Mouse (Mus musculus) embryonic facial prominence, embryonic 11.5 days (tissue): ENCODE data around the gene Crnkl1. TPM values are rescaled to one million over a fixed set of nuclear protein-coding genes. Genes with fewer than 3 reads are reported as not detected.

Source experiments
- ATAC-seq: fragments of 200-750 bp; cut with Nextera tagmentation; replicated peaks from 2 replicates; pipeline ENCODE4 v1.8.0; 2017; ENCODE audit warnings: low read depth; ENCODE audit not compliant: insufficient number of reproducible peaks, low FRiP score, low TSS enrichment
- DNase-seq: peaks from one replicate; pipeline ENCODE4 v3.0.0-alpha.2; 2015; ENCODE audit warnings: low spot score
- H3K27ac ChIP-seq: fragments of 300-500 bp; sonication (generic); replicated peaks from 2 replicates; pipeline ENCODE4 v1.5.1; 2014; ENCODE audit warnings: mild to moderate bottlenecking, low read depth, low read length, control low read depth
- H3K27me3 ChIP-seq: fragments of 300-500 bp; sonication (generic); 2 replicates; pipeline ENCODE4 v1.6.1; 2014; ENCODE audit warnings: mild to moderate bottlenecking, low read length, moderate library complexity, mixed read lengths; ENCODE audit not compliant: control insufficient read depth, insufficient read depth
- H3K36me3 ChIP-seq: fragments of 300-500 bp; sonication (generic); replicated peaks from 2 replicates; pipeline ENCODE4 v1.6.1; 2014; ENCODE audit warnings: low read depth, mild to moderate bottlenecking, low read length, moderate library complexity, mixed read lengths; ENCODE audit not compliant: control insufficient read depth, insufficient read depth
- H3K4me1 ChIP-seq: fragments of 300-500 bp; sonication (generic); 2 replicates; pipeline ENCODE4 v1.6.1; 2014; ENCODE audit warnings: low read length, mixed read lengths; ENCODE audit not compliant: control insufficient read depth, insufficient read depth
- H3K4me2 ChIP-seq: fragments of 300-500 bp; sonication (generic); 2 replicates; pipeline ENCODE4 v1.6.1; 2014; ENCODE audit warnings: low read depth, mild to moderate bottlenecking, control low read depth, low read length, moderate library complexity
- H3K4me3 ChIP-seq: fragments of 300-500 bp; sonication (generic); 2 replicates; pipeline ENCODE4 v1.5.1; 2014; ENCODE audit warnings: low read depth, low read length, control low read depth
- H3K9ac ChIP-seq: fragments of 300-500 bp; sonication (generic); replicated peaks from 2 replicates; pipeline ENCODE4 v1.6.1; 2014; ENCODE audit warnings: mild to moderate bottlenecking, control low read depth, low read length
- H3K9me3 ChIP-seq: fragments of 300-500 bp; sonication (generic); replicated peaks from 2 replicates; pipeline ENCODE4 v1.6.1; 2016; ENCODE audit warnings: mild to moderate bottlenecking, low read length, inconsistent platforms, mixed read lengths; ENCODE audit not compliant: control insufficient read depth
- WGBS: fragments of 180-500 bp; shearing (Covaris S2); extraction: QIAGEN DNeasy Blood & Tissue Kit; methylation state at CpG from one replicate; pipeline ENCODE4 v1.1.7; 2014; 5-methylcytosine and 5-hydroxymethylcytosine counted together
- polyA plus RNA-seq: library from polyadenylated mRNA; unstranded; fragments of >200 nt; fragmentation: Nextera tagmentation; extraction: Ambion mirVana; gene quantifications from 2 replicates; pipeline ENCODE4 v1.2.1, GENCODE M21; 2014

Gene Crnkl1
- 49.2 and 50.6 TPM in 2 replicates for polyA plus RNA-seq

- Histone ChIP-seq H3K4me1 (no peaks in the 10 kb centered on the region), H3K27me3 (no peaks in the 10 kb centered on the region), H3K9me3 (no peaks in the 10 kb centered on the region), H3K9ac (peak within 1 kb of the TSS; percentile 43), H3K27ac (no peak within 1 kb of the TSS), H3K4me2 (peak within 1 kb of the TSS; percentile 61), H3K36me3 (no peaks in the 10 kb centered on the region), H3K4me3 (peak within 1 kb of the TSS; percentile 70)
- DNase-seq (peak; percentile 99), ATAC-seq (peak; percentile 96)
- WGBS, result under 1% methylated on average over 61 of the region's 61 CpGs
Measured at GRCm38 (mm10) chr2:145934339-145935231, at the start of gene Crnkl1, which contains the start of gene Cfap61. Gene Crnkl1 (minus strand): TSS chr2:145935014. Gene Cfap61 (plus strand): TSS chr2:145934784.

GRCm38 (mm10) chr2:145982317-145983045 lies 47.7 kb upstream of the Crnkl1 start:
- H3K4me2 ChIP-seq, result no peak overlapping the region
- no peak overlapping the region for H3K27ac ChIP-seq
- no peaks in the 10 kb centered on the region for H3K36me3 ChIP-seq
- no peaks in the 10 kb centered on the region for H3K9me3 ChIP-seq
- WGBS, result 63% methylated on average over 9 of the region's 9 CpGs
- no peaks in the 10 kb centered on the region for H3K27me3 ChIP-seq
- DNase-seq, result no peak
- ATAC-seq, result no peak
- H3K4me1 ChIP-seq, result no peaks in the 10 kb centered on the region
- H3K4me3 ChIP-seq, result no peak overlapping the region
- no peak overlapping the region for H3K9ac ChIP-seq

GRCm38 (mm10) chr2:145981699-145982112 lies 46.9 kb upstream of the Crnkl1 start:
- H3K4me1 ChIP-seq, result no peaks in the 10 kb centered on the region
- H3K27ac ChIP-seq, result no peak overlapping the region
- WGBS, result 14% methylated on average over 6 of the region's 6 CpGs
- ATAC-seq, result no peak; the same call in 1 of the 2 replicates
- DNase-seq, result peak; percentile 64
- no peaks in the 10 kb centered on the region for H3K36me3 ChIP-seq
- H3K4me3 ChIP-seq, result no peak overlapping the region
- H3K9ac ChIP-seq, result no peak overlapping the region
- no peaks in the 10 kb centered on the region for H3K9me3 ChIP-seq
- no peak overlapping the region for H3K4me2 ChIP-seq
- no peaks in the 10 kb centered on the region for H3K27me3 ChIP-seq

GRCm38 (mm10) chr2:145980881-145981280 lies 46.1 kb upstream of the Crnkl1 start:
- peak; percentile 31; the same call in 1 of the 2 replicates for ATAC-seq
- Histone ChIP-seq H3K27ac (no peak overlapping the region), H3K9me3 (no peaks in the 10 kb centered on the region), H3K36me3 (no peaks in the 10 kb centered on the region), H3K4me1 (no peaks in the 10 kb centered on the region), H3K4me2 (no peak overlapping the region), H3K9ac (no peak overlapping the region), H3K27me3 (no peaks in the 10 kb centered on the region), H3K4me3 (no peak overlapping the region)
- WGBS, result 77% methylated on average over 9 of the region's 9 CpGs
- no peak for DNase-seq

- no peaks in the 10 kb centered on the region for H3K9me3 ChIP-seq
- DNase-seq (no peak), ATAC-seq (no peak)
- H3K36me3 ChIP-seq, result no peaks in the 10 kb centered on the region
- no peak overlapping the region for H3K4me3 ChIP-seq
- no peak overlapping the region for H3K9ac ChIP-seq
- no peak overlapping the region for H3K4me2 ChIP-seq
- H3K4me1 ChIP-seq, result no peaks in the 10 kb centered on the region
- H3K27me3 ChIP-seq, result no peaks in the 10 kb centered on the region
- 61% methylated on average over 4 of the region's 4 CpGs for WGBS
- no peak overlapping the region for H3K27ac ChIP-seq
Measured at GRCm38 (mm10) chr2:145979616-145980015, 44.8 kb upstream of the Crnkl1 start.

GRCm38 (mm10) chr2:145972571-145972970 lies 37.8 kb upstream of the Crnkl1 start:
- DNase-seq (no peak), ATAC-seq (no peak)
- Histone ChIP-seq H3K9me3 (no peaks in the 10 kb centered on the region), H3K27ac (no peak overlapping the region), H3K9ac (no peak overlapping the region), H3K27me3 (no peaks in the 10 kb centered on the region), H3K4me1 (no peaks in the 10 kb centered on the region), H3K4me3 (no peak overlapping the region), H3K4me2 (no peak overlapping the region), H3K36me3 (no peaks in the 10 kb centered on the region)
- 90% methylated on average over 4 of the region's 4 CpGs for WGBS

- DNase-seq (no peak), ATAC-seq (no peak)
- Histone ChIP-seq H3K4me2 (no peak overlapping the region), H3K4me3 (no peak overlapping the region), H3K27me3 (no peaks in the 10 kb centered on the region), H3K4me1 (no peaks in the 10 kb centered on the region), H3K9me3 (no peaks in the 10 kb centered on the region), H3K9ac (no peak overlapping the region), H3K36me3 (no peaks in the 10 kb centered on the region), H3K27ac (no peak overlapping the region)
- WGBS, result 91% methylated on average over 20 of the region's 20 CpGs
Measured at GRCm38 (mm10) chr2:145971237-145972010, 36.6 kb upstream of the Crnkl1 start.
